Mouse (Mus musculus) brain, embryonic 14.5 days (tissue): ENCODE data around the gene Ugcg. TPM values are rescaled to one million over a fixed set of nuclear protein-coding genes. Genes with fewer than 3 reads are reported as not detected.

ENCODE experiments used
- DNase-seq: peaks from one replicate; pipeline ENCODE4 v3.0.0-alpha.2; 2011; ENCODE audit warnings: low read depth
- CTCF ChIP-seq: fragments of 200-500 bp; IDR thresholded peaks from 2 replicates; pipeline ENCODE4 v1.5.1; 2012; ENCODE audit warnings: inconsistent platforms, mild to moderate bottlenecking, moderate library complexity, borderline replicate concordance; ENCODE audit not compliant: insufficient read depth, insufficient read length; ENCODE audit errors: extremely low read depth
- POLR2A ChIP-seq: fragments of 200-500 bp; IDR thresholded peaks from 2 replicates; pipeline ENCODE4 v1.6.1; 2012; ENCODE audit warnings: mild to moderate bottlenecking, inconsistent platforms, borderline replicate concordance; ENCODE audit not compliant: poor library complexity, insufficient read depth, insufficient read length, severe bottlenecking; ENCODE audit errors: extremely low read depth
- polyA plus RNA-seq: library from polyadenylated mRNA; depleted of rRNA; stranded (reverse); fragments of >200 nt; gene quantifications from 2 replicates; pipeline ENCODE4 v1.2.3, GENCODE M21; 2012; rRNA removed

Gene Ugcg
- polyA plus RNA-seq, 1 experiment = 68.7 TPM

DNA sequence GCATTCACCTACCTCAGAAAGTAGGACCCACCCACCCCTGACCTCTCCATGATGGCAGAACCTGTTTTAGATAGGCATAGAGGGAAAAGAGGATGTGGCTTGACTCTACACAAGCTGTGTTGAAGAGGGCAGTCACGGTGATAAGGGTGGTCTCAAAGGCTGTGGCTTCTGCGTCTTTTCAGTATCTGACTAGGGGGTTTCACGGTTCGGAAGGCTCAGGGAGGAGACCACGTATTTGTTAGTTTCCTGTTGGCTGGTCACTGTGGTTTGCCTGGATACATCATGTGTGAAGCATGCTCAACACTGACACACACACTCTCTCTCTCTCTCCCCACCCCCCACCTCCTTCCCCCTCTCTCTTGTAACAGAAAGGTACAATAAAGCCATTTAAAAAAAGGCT, 76.1 kb downstream of the Ugcg start:
- DNase-seq = no peak
- no peak for TF ChIP-seq POLR2A
- TF ChIP-seq CTCF = no peak

DNA sequence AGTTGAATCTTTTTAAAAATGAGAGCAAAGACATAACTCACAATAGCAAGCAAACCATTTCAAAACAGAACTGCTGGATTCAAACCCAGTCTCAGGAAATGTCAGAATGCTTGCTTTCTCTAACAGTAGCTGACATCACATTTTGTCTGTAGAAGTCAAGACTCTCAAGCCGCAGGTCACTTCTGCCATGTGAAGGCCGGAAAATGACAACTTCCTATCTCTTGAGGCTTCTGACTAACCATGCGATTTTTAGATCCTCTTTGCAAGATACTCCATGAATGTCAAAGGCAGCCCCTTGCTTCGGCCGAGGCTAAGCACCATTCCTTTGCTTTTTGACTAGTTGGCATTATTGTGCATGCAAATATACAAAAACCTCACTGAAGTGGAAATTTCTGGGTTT, 76.6 kb downstream of the Ugcg start:
- DNase-seq = no peak
- no peak for TF ChIP-seq CTCF
- TF ChIP-seq POLR2A = no peak

Other genes starting within 250 kb of the Ugcg start
- gene Zkscan16, start 245.6 kb upstream of the Ugcg start, polyA plus RNA-seq = 2.0 and 3.2 TPM in 2 replicates
- gene Ptgr1, start 202.1 kb upstream of the Ugcg start, polyA plus RNA-seq = 3.4 and 3.5 TPM in 2 replicates
- 3.7 and 4.2 TPM in 2 replicates for gene Dnajc25, start 194.2 kb upstream of the Ugcg start, polyA plus RNA-seq
- not detected in 2 replicates for gene Gm20503, start 186.0 kb upstream of the Ugcg start, polyA plus RNA-seq
- 76.2 and 79.9 TPM in 2 replicates for gene Gng10, start 154.2 kb upstream of the Ugcg start, polyA plus RNA-seq
- gene AI481877, start 50.3 kb upstream of the Ugcg start, polyA plus RNA-seq = not detected in 2 replicates
- 2.3 and 3.7 TPM in 2 replicates for gene Susd1, start 249.4 kb downstream of the Ugcg start, polyA plus RNA-seq